Mouse (Mus musculus) liver, postnatal 0 days (tissue): ENCODE results near the gene Abcb8. TPM values are rescaled to one million over a fixed set of nuclear protein-coding genes. Genes with fewer than 3 reads are reported as not detected.

Experiments
- ATAC-seq: fragments of 200-750 bp; cut with Nextera tagmentation; 2 replicates; pipeline ENCODE4 v1.8.0; 2017; ENCODE audit warnings: mild to moderate bottlenecking, moderate library complexity
- DNase-seq: peaks from one replicate; pipeline ENCODE4 v3.0.0-alpha.2; 2016
- H3K27ac ChIP-seq: fragments of 300-500 bp; sonication (generic); 2 replicates; pipeline ENCODE4 v1.5.1; 2014; ENCODE audit warnings: antibody characterized with exemption, moderate library complexity, mild to moderate bottlenecking, low read depth
- H3K27me3 ChIP-seq: fragments of 300-500 bp; sonication (generic); 2 replicates; pipeline ENCODE4 v1.6.1; 2014; ENCODE audit warnings: low read length, control low read depth, mixed read lengths; ENCODE audit not compliant: insufficient read depth
- H3K36me3 ChIP-seq: fragments of 300-500 bp; sonication (generic); replicated peaks from 2 replicates; pipeline ENCODE4 v1.6.1; 2014; ENCODE audit warnings: mild to moderate bottlenecking, control low read depth, low read length, moderate library complexity, mixed read lengths; ENCODE audit not compliant: insufficient read depth
- H3K4me1 ChIP-seq: fragments of 300-500 bp; sonication (generic); 2 replicates; pipeline ENCODE4 v1.6.1; 2014; ENCODE audit warnings: antibody characterized with exemption, mild to moderate bottlenecking, control low read depth; ENCODE audit not compliant: insufficient read depth
- H3K4me2 ChIP-seq: fragments of 300-500 bp; sonication (generic); 2 replicates; pipeline ENCODE4 v1.6.1; 2014; ENCODE audit warnings: low read depth, mild to moderate bottlenecking, low read length, moderate library complexity, mixed read lengths
- H3K4me3 ChIP-seq: fragments of 300-500 bp; sonication (generic); 2 replicates; pipeline ENCODE4 v1.5.1; 2014; ENCODE audit warnings: low read depth, low read length
- H3K9ac ChIP-seq: fragments of 300-500 bp; sonication (generic); replicated peaks from 2 replicates; pipeline ENCODE4 v1.6.1; 2014; ENCODE audit warnings: mild to moderate bottlenecking, moderate library complexity
- H3K9me3 ChIP-seq: fragments of 300-500 bp; sonication (generic); 2 replicates; pipeline ENCODE4 v1.6.1; 2016; ENCODE audit warnings: mild to moderate bottlenecking, control low read depth, low read length, mixed read lengths
- CTCF ChIP-seq: sonication (generic); IDR thresholded peaks from 2 replicates; pipeline ENCODE4 v1.5.1; 2016; ENCODE audit warnings: antibody characterized with exemption, low read depth
- EP300 ChIP-seq: IDR thresholded peaks from 2 replicates; pipeline ENCODE4 v1.6.1; 2016; ENCODE audit warnings: antibody characterized with exemption, low read depth, mild to moderate bottlenecking
- WGBS: fragments of 180-500 bp; shearing (Covaris S2); extraction: QIAGEN DNeasy Blood & Tissue Kit; methylation state at CpG from one replicate; pipeline ENCODE4 v1.1.7; 2014; ENCODE audit not compliant: insufficient replicate concordance; 5-methylcytosine and 5-hydroxymethylcytosine counted together
- polyA plus RNA-seq: library from polyadenylated mRNA; unstranded; fragments of >200 nt; fragmentation: Nextera tagmentation; extraction: Ambion mirVana; gene quantifications from 2 replicates; pipeline ENCODE4 v1.2.1, GENCODE M21; 2015

Abcb8 gene
- polyA plus RNA-seq, 1 experiment from 2014 or later = 22.3 TPM

DNA sequence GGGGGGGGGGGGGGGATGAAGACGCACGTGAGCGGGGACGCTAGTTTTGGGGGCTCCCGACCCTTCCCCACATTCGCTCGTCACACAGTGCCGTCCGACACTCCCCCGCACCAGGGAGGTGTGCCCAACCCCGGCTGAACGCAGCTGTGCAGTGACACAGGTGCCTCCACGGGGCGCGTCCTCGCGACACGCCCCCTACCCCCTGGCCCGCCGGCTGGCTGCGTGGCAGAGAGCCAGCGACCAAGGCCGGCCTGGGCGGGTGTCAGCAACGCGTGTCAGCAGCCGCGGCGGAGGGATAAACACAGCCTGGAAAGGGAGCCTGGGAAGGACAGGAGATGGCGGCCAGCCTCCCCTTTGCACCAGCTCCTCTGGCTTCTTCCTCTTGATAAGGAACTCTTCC, 44.9 kb upstream of the Abcb8 start:
- TF ChIP-seq EP300 (no peak), CTCF (no peak)
- H3K27ac ChIP-seq = no peak overlapping the region
- H3K36me3 ChIP-seq = no peaks in the 10 kb centered on the region
- ATAC-seq (peak; percentile 21; the same call in 1 of the 2 replicates), DNase-seq (peak; percentile 53)
- H3K4me2 ChIP-seq = peak overlapping the region; percentile 82
- WGBS = under 1% methylated on average over 30 of the region's 30 CpGs
- H3K4me1 ChIP-seq = peaks cover 27% of the 10 kb centered on the region
- peaks cover 57% of the 10 kb centered on the region for H3K27me3 ChIP-seq
- H3K4me3 ChIP-seq = peak overlapping the region; percentile 45
- H3K9ac ChIP-seq = no peak overlapping the region
- no peaks in the 10 kb centered on the region for H3K9me3 ChIP-seq

DNA sequence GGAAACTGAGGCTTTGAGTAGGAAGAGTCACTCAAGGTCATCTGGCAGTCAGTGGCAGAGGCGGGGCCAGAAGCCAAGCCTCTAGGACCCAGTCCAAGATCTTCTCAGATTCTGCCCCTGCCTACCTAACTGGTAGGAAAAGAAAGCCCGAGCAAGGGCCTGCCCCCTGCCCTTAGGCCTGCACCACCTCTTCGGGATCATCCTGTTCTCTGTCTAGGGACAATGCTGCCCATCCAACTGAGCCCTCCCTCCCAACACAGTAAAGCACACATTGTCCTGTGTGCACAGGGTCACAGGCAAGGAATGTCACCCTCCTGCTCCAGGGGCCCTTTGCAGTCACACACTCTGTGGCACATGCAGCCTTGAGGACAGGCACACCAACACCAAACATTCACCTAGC, 43.4 kb upstream of the Abcb8 start:
- Histone ChIP-seq H3K9ac (no peak overlapping the region), H3K36me3 (no peaks in the 10 kb centered on the region), H3K4me1 (peaks cover 17% of the 10 kb centered on the region), H3K27ac (no peak overlapping the region), H3K9me3 (no peaks in the 10 kb centered on the region), H3K4me3 (no peak overlapping the region), H3K27me3 (peaks cover 68% of the 10 kb centered on the region), H3K4me2 (no peak overlapping the region)
- TF ChIP-seq EP300 = no peak
- no peak for TF ChIP-seq CTCF
- no peak for DNase-seq
- 57% methylated on average over 3 of the region's 3 CpGs for WGBS
- ATAC-seq = no peak

DNA sequence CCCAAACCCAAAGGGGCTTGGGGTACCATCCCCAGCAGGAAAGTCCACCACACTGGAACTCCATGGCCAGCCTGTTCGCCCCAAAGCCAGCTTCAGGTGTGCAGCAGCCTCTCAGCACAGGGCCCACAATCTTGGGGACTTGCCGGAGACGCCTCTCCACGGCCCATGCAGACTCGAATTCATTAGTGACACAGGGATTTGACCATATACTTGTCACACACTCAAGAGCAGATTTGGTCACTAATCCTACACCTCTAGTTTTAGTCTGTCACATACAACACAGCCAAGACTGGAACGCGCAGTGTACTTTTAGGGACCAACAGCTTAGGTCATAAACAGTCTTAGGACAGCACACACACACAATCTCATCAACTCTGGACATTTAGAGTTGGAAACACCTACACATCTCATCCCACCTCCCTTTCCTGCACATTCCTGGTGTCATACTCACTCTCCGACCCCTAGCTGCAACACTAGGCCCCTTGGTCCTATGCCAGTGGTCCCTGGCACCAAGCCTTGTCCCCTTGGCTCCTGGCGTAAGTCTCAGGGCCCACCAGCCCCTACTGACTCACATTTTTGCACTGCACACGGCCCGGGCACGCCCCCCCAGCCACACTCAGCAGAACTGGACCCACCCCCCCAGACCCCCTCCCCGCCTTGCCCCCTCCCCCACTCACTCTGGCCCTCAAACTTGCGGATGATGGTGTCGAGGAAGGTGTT, 42.8 kb upstream of the Abcb8 start:
- Histone ChIP-seq H3K36me3 (no peaks in the 10 kb centered on the region), H3K9ac (no peak overlapping the region; the same call in 1 of the 2 replicates), H3K9me3 (no peaks in the 10 kb centered on the region), H3K4me3 (peak overlapping the region; percentile 46), H3K27ac (no peak overlapping the region), H3K4me2 (peak overlapping the region; percentile 82), H3K4me1 (peaks cover 17% of the 10 kb centered on the region), H3K27me3 (peaks cover 68% of the 10 kb centered on the region)
- no peak for ATAC-seq
- no peak for DNase-seq
- no peak for TF ChIP-seq CTCF
- no peak for TF ChIP-seq EP300
- 51% methylated on average over 14 of the region's 15 CpGs for WGBS

DNA sequence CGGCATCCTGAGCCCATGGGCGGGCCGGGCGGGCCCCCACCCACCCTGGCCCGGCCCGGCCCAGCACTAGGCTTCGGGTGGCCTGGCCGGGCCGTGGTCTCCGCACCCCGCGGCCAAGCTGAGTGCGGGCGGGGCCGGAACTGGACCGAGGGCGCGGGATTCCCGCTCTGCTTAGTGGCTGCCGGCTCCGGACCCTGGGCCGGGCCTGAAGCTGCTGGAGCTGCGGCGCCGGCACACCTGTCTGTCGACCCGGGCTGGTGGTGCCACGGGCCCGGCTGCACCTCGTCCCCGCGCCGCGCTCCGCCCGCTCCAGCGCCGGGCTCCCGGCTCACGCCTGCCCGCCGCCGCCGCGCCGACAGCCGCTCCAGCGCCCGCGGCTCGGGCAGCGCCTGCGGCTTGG, 42.2 kb upstream of the Abcb8 start, which contains the start of gene Kcnh2:
Gene Kcnh2 (minus strand): TSS at position 327 of the 400 bp plus-strand sequence.
- Histone ChIP-seq H3K4me2 (peak within 1 kb of the TSS; percentile 82), H3K9ac (peak within 1 kb of the TSS; percentile 11; the same call in 1 of the 2 replicates), H3K36me3 (no peaks in the 10 kb centered on the region), H3K9me3 (no peaks in the 10 kb centered on the region), H3K27me3 (peaks cover 68% of the 10 kb centered on the region), H3K4me3 (peak within 1 kb of the TSS; percentile 46), H3K27ac (no peak within 1 kb of the TSS), H3K4me1 (peaks cover 17% of the 10 kb centered on the region)
- TF ChIP-seq EP300 = no peak
- no peak for TF ChIP-seq CTCF
- 4% methylated on average over 14 of the region's 53 CpGs for WGBS
- DNase-seq (no peak), ATAC-seq (no peak)

DNA sequence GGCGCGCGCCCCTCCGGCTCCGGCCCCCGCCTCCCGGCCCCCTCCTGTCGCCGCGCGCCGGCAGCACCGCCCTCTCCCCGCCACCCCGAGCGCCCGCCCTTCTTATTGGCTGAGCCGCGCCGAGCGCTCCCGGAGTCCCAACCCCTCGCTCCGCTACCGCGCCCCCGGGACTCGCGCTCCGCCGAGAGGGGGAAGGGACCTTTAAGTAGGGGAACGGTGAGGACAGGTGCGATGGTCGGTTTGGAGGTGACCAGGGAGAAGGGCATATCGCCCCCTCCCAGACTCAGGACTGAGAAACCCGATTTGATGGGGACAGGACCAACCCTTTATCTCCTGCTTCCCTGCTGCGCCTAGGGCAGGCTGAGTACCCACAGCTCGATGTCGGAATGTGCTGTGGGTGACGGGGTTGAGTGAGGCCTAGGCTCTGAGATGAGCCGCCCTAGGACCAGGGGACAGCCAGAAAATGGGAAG, 41.7 kb upstream of the Abcb8 start:
- peaks cover 17% of the 10 kb centered on the region for H3K4me1 ChIP-seq

DNA sequence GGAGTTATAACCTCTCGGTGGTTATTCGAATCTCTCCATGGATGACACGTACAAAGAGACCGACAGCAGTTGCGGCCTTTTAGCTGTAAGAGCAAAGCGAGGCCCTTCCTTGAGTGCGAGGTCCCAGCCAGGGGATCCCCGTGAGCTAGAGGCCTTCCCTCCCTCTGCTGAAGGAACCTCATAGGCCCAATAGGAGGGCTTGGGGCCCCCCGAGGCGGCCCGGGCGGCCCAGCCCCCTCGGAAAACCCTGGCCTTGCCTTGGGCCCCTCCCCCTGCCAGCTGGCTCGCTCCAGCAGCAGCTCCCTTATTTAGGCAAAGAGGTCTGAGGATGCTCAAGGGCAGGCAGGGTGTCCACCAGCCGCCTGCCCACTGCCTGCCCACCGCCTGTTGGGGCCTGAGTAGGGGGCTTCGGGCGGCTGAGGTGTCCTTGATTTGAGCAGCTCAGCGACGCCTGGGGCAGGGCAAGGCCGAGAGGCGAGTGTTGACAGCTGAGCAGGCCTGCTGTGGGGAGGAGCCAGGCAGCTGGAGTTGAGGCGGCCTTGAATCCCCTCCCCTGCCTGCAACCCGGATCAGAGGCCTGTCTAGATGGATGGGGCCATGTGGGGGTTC, 41.1 kb upstream of the Abcb8 start:
- 5% methylated on average over 23 of the region's 24 CpGs for WGBS
- no peak overlapping the region for H3K4me3 ChIP-seq
- ATAC-seq (no peak), DNase-seq (no peak)
- H3K4me1 ChIP-seq = peaks cover 17% of the 10 kb centered on the region
- peaks cover 67% of the 10 kb centered on the region for H3K27me3 ChIP-seq
- TF ChIP-seq EP300 = no peak
- TF ChIP-seq CTCF = no peak
- H3K9ac ChIP-seq = no peak overlapping the region
- no peak overlapping the region for H3K27ac ChIP-seq
- H3K36me3 ChIP-seq = no peaks in the 10 kb centered on the region
- 0 out of 2 replicates have a peak overlapping the region, but pooled peaks have one; percentile 82 for H3K4me2 ChIP-seq
- H3K9me3 ChIP-seq = no peaks in the 10 kb centered on the region

More for the DNA sequence above, 41.7 kb upstream of the Abcb8 start:
- no peaks in the 10 kb centered on the region for H3K9me3 ChIP-seq
- no peaks in the 10 kb centered on the region for H3K36me3 ChIP-seq
- under 1% methylated on average over 25 of the region's 41 CpGs for WGBS
- peaks cover 68% of the 10 kb centered on the region for H3K27me3 ChIP-seq
- H3K27ac ChIP-seq = no peak overlapping the region
- DNase-seq = peak; percentile 61
- H3K9ac ChIP-seq = 0 out of 2 replicates have a peak overlapping the region, but pooled peaks have one; percentile 11
- ATAC-seq = peak; percentile 69
- peak overlapping the region; percentile 46 for H3K4me3 ChIP-seq
- no peak for TF ChIP-seq EP300
- 0 out of 2 replicates have a peak, but pooled peaks have one; percentile 2 for TF ChIP-seq CTCF
- peak overlapping the region; percentile 82 for H3K4me2 ChIP-seq
